In genomic region chr19:56397663-56398527, GRCm38 (mm10) we compare ENCODE assay signal across 7 mouse cellular contexts. TPM values are rescaled to one million over a fixed set of nuclear protein-coding genes. Genes with fewer than 3 reads are reported as not detected.
DNase-seq lines count a peak whose midpoint lies in the region; ATAC-seq and TF ChIP-seq lines count a peak whose summit lies in the region.

No protein-coding gene starts in this region.

- 65% methylated on average over 11 of the region's 11 CpGs for WGBS in forebrain, embryonic 15.5 days
- 12% methylated on average over 11 of the region's 11 CpGs for WGBS in liver, embryonic 14.5 days (ENCODE audit: insufficient replicate concordance)
- WGBS in stomach, embryonic 15.5 days = 43% methylated on average over 11 of the region's 11 CpGs

- H3K36me3 ChIP-seq in forebrain, embryonic 15.5 days = no peaks in the 10 kb centered on the region
- no peaks in the 10 kb centered on the region for H3K36me3 ChIP-seq in liver, embryonic 14.5 days (replicated peaks; ENCODE audit: control insufficient read depth, insufficient read depth, low read depth)
- H3K36me3 ChIP-seq in stomach, embryonic 15.5 days = no peaks in the 10 kb centered on the region

- no peak for TF ChIP-seq CTCF in liver, embryonic 14.5 days (IDR thresholded peaks at IDR 0.05; ENCODE audit: low read depth)

- peaks cover 13% of the 10 kb centered on the region; the same call in 1 of the 2 replicates for H3K27me3 ChIP-seq in forebrain, embryonic 15.5 days
- no peaks in the 10 kb centered on the region for H3K27me3 ChIP-seq in liver, embryonic 14.5 days (ENCODE audit: control insufficient read depth, insufficient read depth, low read length)
- H3K27me3 ChIP-seq in stomach, embryonic 15.5 days (replicated peaks) = peaks cover 3% of the 10 kb centered on the region; the same call in 1 of the 2 replicates

- DNase-seq in 416B (ENCODE audit: low read depth) = peak; percentile 67
- DNase-seq in B cell, adult 2 months = peak; percentile 19 to 33
- DNase-seq in liver, embryonic 14.5 days (ENCODE audit: low read depth in 3 of 3, low spot score in 3 of 3) = peak in 1 of 3 experiments; percentile 30
- DNase-seq in gastrocnemius, postnatal 36 days = no peak
- no peak for DNase-seq in layer of hippocampus, adult 18-20 months (ENCODE audit: low spot score in 2 of 2)

- peak overlapping the region; percentile 55 for H3K9ac ChIP-seq in forebrain, embryonic 15.5 days (replicated peaks)
- H3K9ac ChIP-seq in liver, embryonic 14.5 days (replicated peaks) = peak overlapping the region; percentile 84
- H3K9ac ChIP-seq in stomach, embryonic 15.5 days = peak overlapping the region; percentile 68

- H3K27ac ChIP-seq in forebrain, embryonic 15.5 days (replicated peaks) = peak overlapping the region; percentile 39; the same call in 1 of the 2 replicates
- peak overlapping the region; percentile 56 for H3K27ac ChIP-seq in liver, embryonic 14.5 days
- H3K27ac ChIP-seq in stomach, embryonic 15.5 days = peak overlapping the region; percentile 81

- ATAC-seq in forebrain, embryonic 15.5 days (replicated peaks) = 0 out of 2 replicates have a peak, but pooled peaks have one; percentile 2
- peak; percentile 21; the same call in 1 of the 2 replicates for ATAC-seq in liver, embryonic 14.5 days (ENCODE audit: insufficient read depth)
- no peak for ATAC-seq in stomach, embryonic 15.5 days (ENCODE audit: insufficient read depth, low FRiP score, low read depth)

- peak overlapping the region; percentile 99 for H3K4me2 ChIP-seq in forebrain, embryonic 15.5 days (replicated peaks)
- peak overlapping the region; percentile 96 for H3K4me2 ChIP-seq in liver, embryonic 14.5 days (ENCODE audit: low read depth)
- H3K4me2 ChIP-seq in stomach, embryonic 15.5 days = peak overlapping the region; percentile 85

- peak overlapping the region; percentile 57 for H3K4me3 ChIP-seq in forebrain, embryonic 15.5 days
- H3K4me3 ChIP-seq in liver, embryonic 14.5 days (ENCODE audit: insufficient read depth in 1 of 2, low read depth in 2 of 2, low read length in 2 of 2) = peak overlapping the region; percentile 81 to 83
- peak overlapping the region; percentile 62 for H3K4me3 ChIP-seq in stomach, embryonic 15.5 days (replicated peaks)

- intact Hi-C loops in gastrocnemius, postnatal 36 days (cut with DNase I) = no loop called here

- H3K9me3 ChIP-seq in forebrain, embryonic 15.5 days = no peaks in the 10 kb centered on the region
- H3K9me3 ChIP-seq in liver, embryonic 14.5 days (ENCODE audit: control insufficient read depth, low read length) = no peaks in the 10 kb centered on the region
- no peaks in the 10 kb centered on the region for H3K9me3 ChIP-seq in stomach, embryonic 15.5 days

- no peak for TF ChIP-seq EP300 in liver, embryonic 14.5 days (IDR thresholded peaks at IDR 0.05; ENCODE audit: low read depth)

- peaks cover 13% of the 10 kb centered on the region for H3K4me1 ChIP-seq in forebrain, embryonic 15.5 days
- H3K4me1 ChIP-seq in liver, embryonic 14.5 days (replicated peaks; ENCODE audit: control insufficient read depth in 2 of 2, insufficient read depth in 2 of 2, low read length in 1 of 2) = peaks cover 23 to 45% of the 10 kb centered on the region in 2 experiments
- H3K4me1 ChIP-seq in stomach, embryonic 15.5 days = peaks cover 18% of the 10 kb centered on the region

RNA-seq across cellular contexts. Expression of gene Casp7, which starts 1.0 kb away (rescaled TPM):
- 14.7 TPM in 2 replicates for polyA plus RNA-seq in forebrain, embryonic 15.5 days (2015; fragmentation: Nextera tagmentation; extraction: Ambion mirVana)
- polyA plus RNA-seq in liver, embryonic 14.5 days (2012; rRNA removed) = 6.7 and 9.5 TPM in 2 replicates
- polyA plus RNA-seq in liver, embryonic 14.5 days (2014; fragmentation: Nextera tagmentation; extraction: Ambion mirVana) = 11.9 and 13.2 TPM in 2 replicates
- polyA plus RNA-seq in stomach, embryonic 15.5 days (2015; fragmentation: Nextera tagmentation; extraction: Ambion mirVana) = 28.7 and 31.6 TPM in 2 replicates
- total RNA-seq in gastrocnemius, postnatal 36 days (2021) = 1 to 10 TPM; 5.1 to 5.3 TPM
- total RNA-seq in layer of hippocampus, adult 18-20 months (2021) = 1 to 10 TPM; 2.1 to 2.3 TPM

RNA-seq across cellular contexts. Expression of gene Nrap, which starts 8.1 kb away (rescaled TPM):
- polyA plus RNA-seq in forebrain, embryonic 15.5 days (2015; fragmentation: Nextera tagmentation; extraction: Ambion mirVana) = 0.41 and 0.45 TPM in 2 replicates
- polyA plus RNA-seq in liver, embryonic 14.5 days (2012; rRNA removed) = 0.06 and 0.10 TPM in 2 replicates
- polyA plus RNA-seq in liver, embryonic 14.5 days (2014; fragmentation: Nextera tagmentation; extraction: Ambion mirVana) = 0.05 and 0.06 TPM in 2 replicates
- polyA plus RNA-seq in stomach, embryonic 15.5 days (2015; fragmentation: Nextera tagmentation; extraction: Ambion mirVana) = 0.36 and 0.43 TPM in 2 replicates
- total RNA-seq in gastrocnemius, postnatal 36 days (2021) = 100 to 1,000 TPM; 598 to 893 TPM
- under 1 TPM; 0.23 to 0.35 TPM for total RNA-seq in layer of hippocampus, adult 18-20 months (2021)

Comparison
In these comparisons a context has a peak if more than half of its experiments do, and no peak if none do; other contexts are left out.
1. DNase-seq: peak in 416B (single experiment) and B cell, adult 2 months (2 of 2); none in gastrocnemius, postnatal 36 days (0 of 2) and layer of hippocampus, adult 18-20 months (0 of 2).
2. Peak in every context shown above with its lines, with median percentiles within 50 percentile points of each other: H3K27ac ChIP-seq, H3K4me2 ChIP-seq, H3K4me3 ChIP-seq and H3K9ac ChIP-seq.